Mouse (Mus musculus) mouse trophoblast stem cell (cell line): Measurements from ENCODE around the gene Ism2.
"Not testable (repeated sequence)": the region's sequence is repeated elsewhere in the genome, so short reads cannot be mapped to it uniquely, and the experiment has no call there.

ENCODE experiments used
- in situ Hi-C, 2 experiments: fragments of 300-500 bp; cut with MseI, MboI; formaldehyde crosslinking; loops; 2 replicates in 1 of 2; 3 replicates in 1 of 2; pipeline ENCODE4 v1.15.1; 2025

Gene Ism2

GRCm38 (mm10) chr12:87289100-87289499, 10.4 kb downstream of the Ism2 start:
- in situ Hi-C loops: no loop called here

- in situ Hi-C loops: no loop called here
Measured at GRCm38 (mm10) chr12:87284726-87285125, 14.8 kb downstream of the Ism2 start.

GRCm38 (mm10) chr12:87284268-87284667, 15.2 kb downstream of the Ism2 start:
- in situ Hi-C loops: no loop called here

GRCm38 (mm10) chr12:87283706-87284105, 15.8 kb downstream of the Ism2 start:
- in situ Hi-C loops: no loop called here

- in situ Hi-C loops: no loop called here
Measured at GRCm38 (mm10) chr12:87282743-87283142, 16.8 kb downstream of the Ism2 start.

GRCm38 (mm10) chr12:87281766-87282165, 17.7 kb downstream of the Ism2 start:
- in situ Hi-C loops: no loop called here

GRCm38 (mm10) chr12:87279879-87280278, 19.6 kb downstream of the Ism2 start:
- in situ Hi-C loops: no loop called here

GRCm38 (mm10) chr12:87279350-87279749, 20.2 kb downstream of the Ism2 start:
- in situ Hi-C loops: no loop called here

- in situ Hi-C loops: no loop called here
Measured at GRCm38 (mm10) chr12:87278118-87278730, 21.3 kb downstream of the Ism2 start.

GRCm38 (mm10) chr12:87277251-87277650, 22.3 kb downstream of the Ism2 start:
- in situ Hi-C loops: not testable (repeated sequence)

- in situ Hi-C loops: no loop called here
Measured at GRCm38 (mm10) chr12:87274853-87275831, 24.4 kb downstream of the Ism2 start.

- in situ Hi-C loops: no loop called here
Measured at GRCm38 (mm10) chr12:87267682-87268081, 31.8 kb downstream of the Ism2 start.

GRCm38 (mm10) chr12:87266827-87267603, 32.5 kb downstream of the Ism2 start:
- in situ Hi-C loops: no loop called here

- in situ Hi-C loops: no loop called here
Measured at GRCm38 (mm10) chr12:87266108-87266826, 33.2 kb downstream of the Ism2 start, which contains the start of the genes Vipas39 and Ahsa1. Vipas39 (minus strand) TSS chr12:87266256. Ahsa1 (plus strand) TSS chr12:87266479.

- in situ Hi-C loops: no loop called here
Measured at GRCm38 (mm10) chr12:87265444-87265843, 34.1 kb downstream of the Ism2 start.

GRCm38 (mm10) chr12:87260562-87260961, 38.9 kb downstream of the Ism2 start:
- in situ Hi-C loops: no loop called here

GRCm38 (mm10) chr12:87256629-87257028, 42.9 kb downstream of the Ism2 start:
- in situ Hi-C loops: no loop called here

GRCm38 (mm10) chr12:87253878-87254277, 45.6 kb downstream of the Ism2 start:
- in situ Hi-C loops: no loop called here

GRCm38 (mm10) chr12:87250161-87250560, 49.3 kb downstream of the Ism2 start:
- in situ Hi-C loops: no loop called here

- in situ Hi-C loops: no loop called here
Measured at GRCm38 (mm10) chr12:87238632-87239031, 60.9 kb downstream of the Ism2 start, which contains the start of gene Noxred1. Noxred1 (minus strand) TSS chr12:87238732.

- in situ Hi-C loops: no loop called here
Measured at GRCm38 (mm10) chr12:87236882-87237483, 62.5 kb downstream of the Ism2 start.
